Mouse (Mus musculus) layer of hippocampus, postnatal 10 days (tissue): Measurements from ENCODE around the gene Gm20388. TPM values are rescaled to one million over a fixed set of nuclear protein-coding genes. Genes with fewer than 3 reads are reported as not detected.

Source experiments
- DNase-seq, 2 experiments: peaks; one replicate each; pipeline ENCODE4 v3.0.0; 2021; ENCODE audit warnings: low spot score in 2 of 2
- total RNA-seq, 2 experiments: library from RNA; stranded (reverse); gene quantifications; 2 replicates each; pipeline ENCODE4 v1.2.3; 2021

Gm20388 gene
- total RNA-seq, 2 experiments from 2014 or later: not detected

- peak in 1 of 2 experiments; percentile 36 for DNase-seq
Observed at GRCm38 (mm10) chr8:120040861-120041260, 130.2 kb downstream of the Gm20388 start.

- DNase-seq: no peak
Observed at GRCm38 (mm10) chr8:120042542-120043312, 132.1 kb downstream of the Gm20388 start.

- DNase-seq: no peak
Observed at GRCm38 (mm10) chr8:120044907-120045306, 134.3 kb downstream of the Gm20388 start.

- DNase-seq: no peak
Observed at GRCm38 (mm10) chr8:120045471-120045870, 134.8 kb downstream of the Gm20388 start.

GRCm38 (mm10) chr8:120046258-120047020 lies 135.8 kb downstream of the Gm20388 start:
- peak; percentile 80 to 83 for DNase-seq

- no peak for DNase-seq
Observed at GRCm38 (mm10) chr8:120049949-120050348, 139.3 kb downstream of the Gm20388 start.

GRCm38 (mm10) chr8:120050376-120050775 lies 139.7 kb downstream of the Gm20388 start:
- DNase-seq: no peak

- no peak for DNase-seq
Observed at GRCm38 (mm10) chr8:120051006-120051405, 140.4 kb downstream of the Gm20388 start.

GRCm38 (mm10) chr8:120051908-120052307 lies 141.3 kb downstream of the Gm20388 start:
- no peak for DNase-seq

GRCm38 (mm10) chr8:120052318-120052717 lies 141.7 kb downstream of the Gm20388 start:
- DNase-seq: no peak

- no peak for DNase-seq
Observed at GRCm38 (mm10) chr8:120054833-120055232, 144.2 kb downstream of the Gm20388 start.

GRCm38 (mm10) chr8:120057078-120057477 lies 146.4 kb downstream of the Gm20388 start:
- no peak for DNase-seq

- DNase-seq: no peak
Observed at GRCm38 (mm10) chr8:120062742-120063141, 152.1 kb downstream of the Gm20388 start.

GRCm38 (mm10) chr8:120063326-120063725 lies 152.7 kb downstream of the Gm20388 start:
- DNase-seq: no peak

- DNase-seq: no peak
Observed at GRCm38 (mm10) chr8:120065611-120066010, 155.0 kb downstream of the Gm20388 start.

GRCm38 (mm10) chr8:120066226-120066625 lies 155.6 kb downstream of the Gm20388 start:
- no peak for DNase-seq

GRCm38 (mm10) chr8:120067936-120068668 lies 157.5 kb downstream of the Gm20388 start:
- no peak for DNase-seq

GRCm38 (mm10) chr8:120071684-120072083 lies 161.0 kb downstream of the Gm20388 start:
- peak; percentile 88 to 91 for DNase-seq

GRCm38 (mm10) chr8:120072259-120072658 lies 161.6 kb downstream of the Gm20388 start:
- DNase-seq: no peak

- DNase-seq: no peak
Observed at GRCm38 (mm10) chr8:120072827-120073226, 162.2 kb downstream of the Gm20388 start.

GRCm38 (mm10) chr8:120074516-120074915 lies 163.9 kb downstream of the Gm20388 start:
- no peak for DNase-seq

GRCm38 (mm10) chr8:120075347-120075746 lies 164.7 kb downstream of the Gm20388 start:
- no peak for DNase-seq
